Mouse (Mus musculus): ENCODE measurements around the gene 4933428G20Rik.

DNA sequence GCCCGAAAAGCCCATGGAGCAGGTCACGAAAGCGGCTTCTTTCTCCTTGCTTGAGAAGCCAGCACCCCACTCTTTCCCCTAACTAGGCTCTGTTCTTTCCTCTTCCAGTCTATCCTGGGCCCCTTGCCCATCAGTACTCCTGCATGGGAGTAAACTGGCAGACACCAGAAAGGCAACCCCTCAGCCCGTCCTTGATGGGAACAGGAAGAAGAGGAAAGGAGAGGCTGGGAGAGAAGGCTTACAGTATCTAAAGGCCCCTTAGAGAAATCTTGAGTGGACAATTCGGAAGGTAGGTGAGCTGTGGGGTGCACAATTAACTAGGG is 35.1 kb upstream of the 4933428G20Rik start:
- TF ChIP-seq CTCF (IDR thresholded peaks at IDR 0.05; ENCODE audit: low read depth): no peak
- TF ChIP-seq EP300 (optimal IDR thresholded peaks at IDR 0.05): no peak

All from stomach, postnatal 0 days (tissue).